Mouse (Mus musculus): ENCODE measurements around the gene Akap1. TPM values are rescaled to one million over a fixed set of nuclear protein-coding genes. Genes with fewer than 3 reads are reported as not detected.

Gene Akap1
- polyA plus RNA-seq, 1 experiment from 2014 or later: 8.7 TPM

- 74% methylated on average over 12 of the region's 12 CpGs for WGBS (ENCODE audit: insufficient replicate concordance)
- no peaks in the 10 kb centered on the region for H3K4me1 ChIP-seq (replicated peaks)
- H3K9me3 ChIP-seq (replicated peaks): no peaks in the 10 kb centered on the region
- H3K9ac ChIP-seq: no peak overlapping the region
- peaks cover 25% of the 10 kb centered on the region for H3K27me3 ChIP-seq
- ATAC-seq (ENCODE audit: insufficient read depth): no peak
- no peak overlapping the region for H3K4me2 ChIP-seq
- no peak overlapping the region for H3K4me3 ChIP-seq (replicated peaks)
- no peak overlapping the region for H3K27ac ChIP-seq (replicated peaks)
- no peaks in the 10 kb centered on the region for H3K36me3 ChIP-seq (replicated peaks)
Measured at GRCm38 (mm10) chr11:88878011-88878410, 13.6 kb upstream of the Akap1 start.

GRCm38 (mm10) chr11:88873667-88874030 is 9.3 kb upstream of the Akap1 start:
- Histone ChIP-seq H3K4me3 (replicated peaks) (peak overlapping the region; percentile 32), H3K4me2 (peak overlapping the region; percentile 55), H3K4me1 (replicated peaks) (no peaks in the 10 kb centered on the region), H3K9ac (no peak overlapping the region), H3K36me3 (replicated peaks) (no peaks in the 10 kb centered on the region), H3K27ac (replicated peaks) (no peak overlapping the region), H3K9me3 (replicated peaks) (no peaks in the 10 kb centered on the region), H3K27me3 (peaks cover 53% of the 10 kb centered on the region)
- WGBS (ENCODE audit: insufficient replicate concordance): 4% methylated on average over 10 of the region's 10 CpGs
- ATAC-seq (ENCODE audit: insufficient read depth): no peak

- no peak overlapping the region for H3K9ac ChIP-seq
- 3% methylated on average over 20 of the region's 20 CpGs for WGBS (ENCODE audit: insufficient replicate concordance)
- ATAC-seq (ENCODE audit: insufficient read depth): no peak
- H3K27me3 ChIP-seq: peaks cover 57% of the 10 kb centered on the region
- no peaks in the 10 kb centered on the region for H3K9me3 ChIP-seq (replicated peaks)
- peak overlapping the region; percentile 55 for H3K4me2 ChIP-seq
- H3K4me1 ChIP-seq (replicated peaks): no peaks in the 10 kb centered on the region
- no peaks in the 10 kb centered on the region for H3K36me3 ChIP-seq (replicated peaks)
- H3K27ac ChIP-seq (replicated peaks): no peak overlapping the region
- H3K4me3 ChIP-seq (replicated peaks): peak overlapping the region; percentile 32
Measured at GRCm38 (mm10) chr11:88873027-88873666, 8.8 kb upstream of the Akap1 start.

GRCm38 (mm10) chr11:88869443-88869842 is 5.1 kb upstream of the Akap1 start:
- H3K4me2 ChIP-seq: no peak overlapping the region
- 36% methylated on average over 2 of the region's 2 CpGs for WGBS (ENCODE audit: insufficient replicate concordance)
- no peak overlapping the region for H3K4me3 ChIP-seq (replicated peaks)
- H3K4me1 ChIP-seq (replicated peaks): peaks cover 6% of the 10 kb centered on the region
- no peaks in the 10 kb centered on the region for H3K36me3 ChIP-seq (replicated peaks)
- no peak overlapping the region for H3K27ac ChIP-seq (replicated peaks)
- no peak overlapping the region for H3K9ac ChIP-seq
- H3K27me3 ChIP-seq: peaks cover 48% of the 10 kb centered on the region
- no peak for ATAC-seq (ENCODE audit: insufficient read depth)
- H3K9me3 ChIP-seq (replicated peaks): no peaks in the 10 kb centered on the region

GRCm38 (mm10) chr11:88863904-88864457 is 405 bp downstream of the Akap1 start:
- H3K27ac ChIP-seq (replicated peaks): peak overlapping the region; percentile 66
- H3K4me2 ChIP-seq: peak overlapping the region; percentile 97
- no peaks in the 10 kb centered on the region for H3K36me3 ChIP-seq (replicated peaks)
- H3K9me3 ChIP-seq (replicated peaks): no peaks in the 10 kb centered on the region
- H3K4me1 ChIP-seq (replicated peaks): peaks cover 38% of the 10 kb centered on the region
- peak; percentile 53 for ATAC-seq (ENCODE audit: insufficient read depth)
- H3K9ac ChIP-seq: peak overlapping the region; percentile 53
- H3K27me3 ChIP-seq: peaks cover 17% of the 10 kb centered on the region
- H3K4me3 ChIP-seq (replicated peaks): peak overlapping the region; percentile 64
- under 1% methylated on average over 49 of the region's 49 CpGs for WGBS (ENCODE audit: insufficient replicate concordance)

GRCm38 (mm10) chr11:88863071-88863903 is 1.1 kb downstream of the Akap1 start:
- H3K4me3 ChIP-seq (replicated peaks): peak overlapping the region; percentile 64
- no peak for ATAC-seq (ENCODE audit: insufficient read depth)
- no peaks in the 10 kb centered on the region for H3K9me3 ChIP-seq (replicated peaks)
- peaks cover 14% of the 10 kb centered on the region for H3K27me3 ChIP-seq
- peaks cover 38% of the 10 kb centered on the region for H3K4me1 ChIP-seq (replicated peaks)
- peak overlapping the region; percentile 97 for H3K4me2 ChIP-seq
- H3K27ac ChIP-seq (replicated peaks): peak overlapping the region; percentile 66; the same call in 1 of the 2 replicates
- no peaks in the 10 kb centered on the region for H3K36me3 ChIP-seq (replicated peaks)
- peak overlapping the region; percentile 53 for H3K9ac ChIP-seq
- WGBS (ENCODE audit: insufficient replicate concordance): under 1% methylated on average over 32 of the region's 32 CpGs

GRCm38 (mm10) chr11:88862355-88862754 is 2.0 kb downstream of the Akap1 start:
- Histone ChIP-seq H3K4me3 (replicated peaks) (peak overlapping the region; percentile 64), H3K4me1 (replicated peaks) (peaks cover 38% of the 10 kb centered on the region), H3K4me2 (peak overlapping the region; percentile 97), H3K9me3 (replicated peaks) (no peaks in the 10 kb centered on the region), H3K27ac (replicated peaks) (no peak overlapping the region), H3K9ac (no peak overlapping the region), H3K27me3 (peaks cover 10% of the 10 kb centered on the region), H3K36me3 (replicated peaks) (no peaks in the 10 kb centered on the region)
- WGBS (ENCODE audit: insufficient replicate concordance): 59% methylated on average over 2 of the region's 2 CpGs
- no peak for ATAC-seq (ENCODE audit: insufficient read depth)

GRCm38 (mm10) chr11:88861060-88861459 is 3.3 kb downstream of the Akap1 start:
- Histone ChIP-seq H3K4me1 (replicated peaks) (peaks cover 38% of the 10 kb centered on the region), H3K9ac (no peak overlapping the region), H3K4me3 (replicated peaks) (no peak overlapping the region), H3K36me3 (replicated peaks) (no peaks in the 10 kb centered on the region), H3K4me2 (no peak overlapping the region), H3K9me3 (replicated peaks) (no peaks in the 10 kb centered on the region), H3K27me3 (peaks cover 10% of the 10 kb centered on the region; the same call in 1 of the 2 replicates), H3K27ac (replicated peaks) (no peak overlapping the region)
- no peak for ATAC-seq (ENCODE audit: insufficient read depth)
- 31% methylated on average over 3 of the region's 3 CpGs for WGBS (ENCODE audit: insufficient replicate concordance)

- H3K4me1 ChIP-seq (replicated peaks): peaks cover 38% of the 10 kb centered on the region
- WGBS (ENCODE audit: insufficient replicate concordance): 65% methylated on average over 3 of the region's 3 CpGs
- no peak for ATAC-seq (ENCODE audit: insufficient read depth)
- H3K27ac ChIP-seq (replicated peaks): no peak overlapping the region
- H3K9me3 ChIP-seq (replicated peaks): no peaks in the 10 kb centered on the region
- no peak overlapping the region for H3K4me3 ChIP-seq (replicated peaks)
- peaks cover 10% of the 10 kb centered on the region; the same call in 1 of the 2 replicates for H3K27me3 ChIP-seq
- H3K4me2 ChIP-seq: no peak overlapping the region
- no peaks in the 10 kb centered on the region for H3K36me3 ChIP-seq (replicated peaks)
- H3K9ac ChIP-seq: no peak overlapping the region
Measured at GRCm38 (mm10) chr11:88860641-88861040, 3.7 kb downstream of the Akap1 start.

- Histone ChIP-seq H3K27ac (replicated peaks) (no peak overlapping the region), H3K4me1 (replicated peaks) (peaks cover 12% of the 10 kb centered on the region; the same call in 1 of the 2 replicates), H3K36me3 (replicated peaks) (no peaks in the 10 kb centered on the region), H3K9ac (no peak overlapping the region), H3K9me3 (replicated peaks) (no peaks in the 10 kb centered on the region), H3K27me3 (no peaks in the 10 kb centered on the region), H3K4me2 (no peak overlapping the region), H3K4me3 (replicated peaks) (no peak overlapping the region)
- WGBS (ENCODE audit: insufficient replicate concordance): 76% methylated on average over 3 of the region's 3 CpGs
- ATAC-seq (ENCODE audit: insufficient read depth): no peak
Measured at GRCm38 (mm10) chr11:88857311-88858005, 6.9 kb downstream of the Akap1 start.

- Histone ChIP-seq H3K9ac (no peak overlapping the region), H3K9me3 (replicated peaks) (no peaks in the 10 kb centered on the region), H3K4me2 (no peak overlapping the region), H3K36me3 (replicated peaks) (no peaks in the 10 kb centered on the region), H3K27ac (replicated peaks) (no peak overlapping the region), H3K4me3 (replicated peaks) (no peak overlapping the region), H3K27me3 (no peaks in the 10 kb centered on the region), H3K4me1 (replicated peaks) (0 out of 2 replicates have a peak, but pooled peaks cover 4% of the 10 kb centered on the region)
- ATAC-seq (ENCODE audit: insufficient read depth): no peak
- WGBS (ENCODE audit: insufficient replicate concordance): 59% methylated on average over 2 of the region's 2 CpGs
Measured at GRCm38 (mm10) chr11:88856383-88856782, 8.0 kb downstream of the Akap1 start.
